Mouse (Mus musculus) 3134 (cell line): ENCODE data around the gene Manbal.

ENCODE experiments used
- DNase-seq: peaks from one replicate; pipeline ENCODE4 v3.0.0-alpha.2; 2011; ENCODE audit warnings: low spot score; ENCODE audit not compliant: insufficient read length; ENCODE audit errors: extremely low read depth

The Manbal gene

DNA sequence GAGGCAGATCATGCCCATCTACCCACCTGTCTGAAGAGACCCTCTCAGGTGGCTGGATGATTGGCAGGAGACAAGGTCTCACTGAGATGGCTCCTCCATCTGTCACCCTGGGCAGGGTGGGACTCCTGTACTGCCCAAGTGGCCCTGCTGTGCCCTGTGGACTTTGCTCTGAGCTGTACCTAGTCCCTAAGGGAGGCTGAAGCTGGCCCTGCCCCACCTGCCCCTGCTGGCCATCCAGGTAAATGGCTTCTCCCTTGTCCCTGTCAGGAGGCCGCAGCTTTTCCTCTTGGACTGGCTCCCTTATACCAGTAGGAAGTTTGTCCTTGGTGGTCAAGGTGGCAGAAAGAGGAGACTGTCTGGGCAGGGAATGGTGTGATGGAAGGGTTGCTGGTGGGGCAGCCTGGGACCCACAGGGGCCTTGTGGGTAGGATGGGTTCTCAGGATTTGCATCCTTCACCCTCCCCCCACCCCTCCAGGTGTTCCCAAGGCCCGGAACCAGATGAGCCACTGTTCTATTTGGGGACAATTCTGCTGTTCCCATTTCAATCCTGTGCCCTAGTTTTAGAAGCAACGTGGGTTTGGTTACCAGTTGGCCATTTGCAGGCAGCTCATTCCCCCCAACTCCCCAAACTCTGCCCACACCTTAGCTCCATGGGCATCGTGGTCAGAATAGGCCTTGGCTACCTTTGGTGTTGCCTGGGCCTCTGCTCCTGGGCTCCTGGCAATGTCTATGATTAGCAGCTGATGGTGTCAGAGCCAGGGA is 63.5 kb downstream of the Manbal start:
- no peak for DNase-seq

DNA sequence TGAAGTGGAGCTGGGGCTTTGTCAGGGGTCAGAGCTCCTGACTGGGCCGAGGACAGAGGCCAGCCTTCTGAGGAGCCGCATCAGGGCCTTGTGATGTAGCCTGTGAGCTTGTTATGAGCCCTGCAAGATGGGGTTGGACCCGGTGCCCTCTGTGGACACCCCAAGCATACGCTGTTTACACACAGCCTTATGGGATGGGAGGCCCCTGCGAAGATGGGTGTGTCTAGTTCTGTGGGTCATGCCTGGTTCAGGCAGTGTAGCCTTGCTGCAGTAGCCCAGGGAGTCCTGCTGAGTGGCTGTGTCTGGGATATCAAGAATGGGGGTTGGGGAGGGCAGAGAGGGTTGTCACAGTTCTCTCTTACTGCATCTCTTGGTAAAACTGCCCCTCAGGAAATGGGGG is 64.5 kb downstream of the Manbal start:
- DNase-seq: no peak

DNA sequence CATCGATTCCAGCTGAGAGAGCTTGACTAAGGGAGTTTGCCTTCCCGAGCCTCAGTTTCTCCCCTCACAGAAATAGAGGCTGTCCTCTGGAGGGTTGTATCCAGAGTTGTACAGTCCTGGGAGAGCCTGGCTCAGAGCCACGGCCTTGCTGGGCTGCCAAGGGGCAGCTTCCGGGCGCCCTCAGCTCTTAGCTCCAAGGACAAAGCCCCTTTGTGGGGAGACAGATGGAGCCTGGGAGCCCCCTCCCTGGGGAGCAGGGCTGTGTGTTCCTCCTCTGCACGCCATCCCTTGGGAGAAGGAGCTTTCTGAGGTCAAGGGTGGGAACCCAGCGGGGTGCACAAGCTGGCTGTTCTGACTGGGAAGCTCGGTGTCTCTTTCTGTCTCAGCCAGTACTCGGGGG is 65.1 kb downstream of the Manbal start:
- no peak for DNase-seq

DNA sequence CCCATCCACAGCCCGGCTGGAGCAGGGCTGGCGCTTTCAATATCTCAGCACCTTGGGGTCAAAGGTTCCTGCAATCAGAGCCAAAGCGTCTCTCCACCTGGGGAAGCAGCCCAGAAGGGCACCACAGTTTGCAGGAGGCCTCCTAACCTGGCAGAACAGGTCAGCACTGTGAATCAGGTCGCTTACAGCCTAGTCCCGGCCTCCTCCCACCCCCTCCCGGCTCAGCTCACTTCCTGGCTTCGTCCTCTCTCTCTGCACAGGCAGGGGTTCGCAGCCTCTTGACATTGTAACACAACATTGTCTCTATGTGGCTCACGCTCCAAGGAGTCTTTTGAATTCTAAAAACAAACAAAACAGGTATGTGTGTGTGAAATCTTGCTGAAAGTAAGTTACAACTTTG is 66.6 kb downstream of the Manbal start:
- no peak for DNase-seq

DNA sequence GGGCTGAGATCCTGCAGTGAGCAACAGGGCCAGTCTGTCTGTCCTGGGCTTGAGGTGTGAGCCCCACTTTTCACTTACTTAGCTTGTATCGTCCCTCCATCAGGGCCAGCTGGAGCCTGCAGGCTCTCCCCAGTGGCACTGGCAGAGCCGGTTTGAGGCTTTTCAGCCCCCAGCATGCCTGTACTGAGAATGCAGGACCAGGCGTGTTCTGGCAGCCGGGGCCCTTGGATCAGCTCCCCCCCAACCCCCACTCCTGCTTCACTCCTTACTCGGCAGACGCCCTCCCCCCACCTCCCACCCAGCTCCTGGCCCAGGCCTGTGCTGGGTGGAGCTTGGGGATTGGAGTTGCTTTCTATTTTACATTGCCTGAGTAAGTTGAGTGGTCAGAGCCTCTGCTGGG is 67.1 kb downstream of the Manbal start:
- no peak for DNase-seq

- no peak for DNase-seq
Measured at GRCm38 (mm10) chr2:157436496-157436895, 69.1 kb downstream of the Manbal start.

- no peak for DNase-seq
Measured at GRCm38 (mm10) chr2:157437123-157437522, 69.7 kb downstream of the Manbal start.

GRCm38 (mm10) chr2:157441363-157441762 is 74.0 kb downstream of the Manbal start:
- no peak for DNase-seq
